Mouse (Mus musculus): ENCODE results near the gene Ccdc149.

Ccdc149 gene

DNA sequence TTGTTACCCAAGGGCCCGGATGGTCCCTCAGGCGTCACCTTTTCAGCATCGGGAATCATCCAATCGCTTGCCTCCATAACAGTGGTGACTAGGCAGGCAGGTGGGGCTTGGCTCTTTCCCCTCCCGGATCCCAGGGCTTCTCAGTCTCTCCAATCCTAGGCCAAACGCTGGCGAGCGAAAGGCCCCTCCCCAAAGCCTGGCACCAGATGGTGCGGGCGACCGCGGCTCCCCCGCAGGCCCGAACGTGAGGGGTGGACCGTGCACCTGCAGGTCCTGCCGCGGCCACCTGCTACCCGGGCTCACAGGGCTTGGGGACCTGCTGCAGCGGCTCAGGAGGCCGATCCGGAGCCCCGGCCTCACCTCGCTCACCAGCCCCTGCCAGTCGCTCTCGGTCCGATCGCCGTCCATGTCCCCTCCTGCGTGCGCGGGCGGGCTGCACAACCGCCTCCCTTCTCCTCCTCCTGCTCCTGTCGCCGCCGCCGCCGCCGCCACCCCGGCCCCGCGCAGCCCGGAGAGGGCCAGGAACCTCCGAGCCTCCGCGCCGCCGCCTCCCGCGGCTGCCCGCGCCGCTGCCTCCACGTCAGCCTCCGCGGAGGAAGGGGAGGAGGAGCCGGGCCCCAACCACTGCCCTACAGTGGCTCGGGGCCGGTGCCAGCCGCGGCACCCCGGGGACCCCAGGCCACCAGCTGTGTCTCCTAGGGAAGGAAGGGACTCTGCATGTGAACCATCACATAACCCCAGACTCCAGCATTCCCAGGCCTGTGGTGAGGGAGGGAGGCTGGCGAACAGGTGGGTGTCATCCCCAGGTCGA, at the start of gene Ccdc149:
Ccdc149 (minus strand) TSS at position 531 of the 811 bp plus-strand sequence.
- DNase-seq (ENCODE audit: low spot score in 2 of 2) = peak; percentile 4 to 20

DNA sequence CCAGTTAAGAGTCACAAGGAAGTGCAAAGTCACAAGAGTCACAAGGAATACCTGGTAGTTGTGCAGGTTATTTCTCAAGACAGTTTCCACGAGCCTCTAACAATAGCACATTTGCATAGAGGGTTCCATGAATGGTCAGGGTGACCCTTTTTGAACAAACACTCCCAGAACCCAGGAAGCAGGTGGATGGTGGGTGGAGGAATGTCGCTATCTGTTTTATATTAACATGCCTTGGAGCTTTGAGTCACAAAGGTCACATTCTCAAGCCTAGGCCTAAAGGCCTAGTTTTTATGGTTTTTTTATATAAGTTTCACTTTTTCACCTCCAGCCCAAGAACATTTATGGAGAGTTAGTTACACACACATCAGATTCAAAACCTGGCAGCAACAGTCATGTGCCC, 48.6 kb upstream of the Ccdc149 start:
- DNase-seq (ENCODE audit: low spot score in 2 of 2) = no peak

DNA sequence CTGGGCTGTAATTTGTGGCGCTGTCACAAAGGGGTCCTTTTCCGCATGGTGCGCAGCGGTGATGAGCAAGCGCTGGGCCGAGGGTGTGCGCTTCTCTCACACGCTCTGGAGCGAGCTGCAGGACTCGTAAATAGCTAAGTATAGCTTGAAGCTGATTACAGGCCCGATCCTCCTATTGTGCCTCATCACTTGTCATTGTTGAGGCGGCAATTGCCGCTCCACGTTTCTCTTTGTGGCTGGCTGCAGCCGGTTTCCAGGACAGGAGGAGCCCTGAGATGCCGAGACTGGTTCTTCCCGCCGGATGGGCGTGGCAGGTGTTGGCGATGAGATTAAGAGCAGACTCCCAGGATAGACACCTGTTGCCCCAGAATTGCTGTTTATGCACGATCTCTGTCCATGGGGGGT, 44.8 kb upstream of the Ccdc149 start:
- no peak for DNase-seq (ENCODE audit: low spot score in 2 of 2)

DNA sequence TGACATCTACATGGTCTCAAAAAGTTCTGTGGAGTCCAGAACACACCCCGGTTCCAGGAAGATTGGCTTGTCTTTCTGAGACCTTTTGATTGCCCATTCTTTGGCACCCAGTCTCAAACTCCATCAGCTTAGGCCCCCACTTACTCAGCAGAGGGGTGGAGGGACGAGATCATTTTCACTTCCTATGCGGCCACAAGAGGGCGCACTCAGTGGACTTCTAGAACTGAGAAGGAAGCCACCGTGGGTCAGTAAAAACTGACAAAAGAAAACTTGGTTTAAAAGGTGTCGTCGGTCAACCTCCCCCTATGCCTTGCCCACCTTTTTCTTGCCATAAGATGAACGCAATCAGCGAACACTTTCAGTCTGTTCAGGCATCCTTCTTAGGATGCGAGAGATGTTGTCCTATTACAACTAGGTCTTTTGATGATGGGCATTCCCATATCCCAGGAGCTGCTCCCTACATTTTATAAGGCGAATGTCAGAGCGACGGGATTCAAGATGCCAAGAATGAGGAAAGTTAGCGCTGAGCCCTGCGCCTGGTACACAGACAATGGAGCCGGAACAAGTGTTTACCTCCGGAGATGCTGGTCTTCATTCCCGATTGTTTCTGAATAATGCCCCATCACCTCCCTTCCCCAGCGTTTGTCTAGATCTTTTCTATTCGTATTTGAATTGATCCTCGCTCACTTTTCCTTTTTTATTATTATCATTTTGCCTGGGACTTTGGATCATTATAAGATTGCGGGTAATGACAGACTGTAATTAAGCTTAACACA, 44.1 kb upstream of the Ccdc149 start:
- peak; percentile 30 to 75 for DNase-seq (ENCODE audit: low spot score in 2 of 2)

DNA sequence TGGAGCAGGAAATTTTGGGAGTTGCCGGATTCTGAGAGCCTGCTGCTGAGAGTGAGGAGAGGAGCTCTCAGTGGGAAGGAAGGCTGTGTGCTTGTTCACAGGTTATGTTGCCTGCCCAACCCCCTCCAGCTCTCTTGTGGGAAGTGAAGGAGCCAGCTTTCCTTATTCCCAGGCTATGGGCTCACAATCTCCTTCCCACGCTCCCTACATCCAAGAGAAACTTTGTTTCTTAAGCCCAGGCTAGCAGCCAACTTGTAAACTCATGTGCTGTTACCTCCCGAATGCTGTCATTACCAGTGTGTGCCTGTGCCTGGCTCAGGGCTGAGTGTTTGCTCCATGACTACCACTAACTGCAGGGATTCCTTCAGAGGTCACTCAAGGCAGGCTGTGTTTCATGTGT, 39.8 kb upstream of the Ccdc149 start:
- no peak for DNase-seq (ENCODE audit: low spot score in 2 of 2)

DNA sequence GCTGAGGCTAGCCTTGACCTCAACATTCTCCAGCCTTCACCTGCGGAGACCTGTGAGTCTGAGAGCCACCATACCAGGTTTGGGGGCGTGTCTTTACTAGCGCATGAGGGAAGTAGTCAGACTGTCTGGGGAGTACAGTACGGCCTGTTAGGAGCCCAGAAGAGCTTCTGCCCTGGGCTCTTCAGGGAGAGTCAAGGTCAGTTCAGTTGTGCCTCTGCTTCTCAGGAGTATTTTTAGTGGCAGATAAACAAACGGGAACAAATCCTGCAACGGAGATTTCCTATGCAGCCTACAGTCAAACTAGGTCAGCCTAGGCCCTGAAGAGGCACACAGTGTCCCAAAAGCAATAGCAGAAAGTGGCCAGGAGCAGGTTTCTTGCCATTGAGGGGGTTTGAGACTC, 38.1 kb upstream of the Ccdc149 start:
- no peak for DNase-seq (ENCODE audit: low spot score in 2 of 2)

DNA sequence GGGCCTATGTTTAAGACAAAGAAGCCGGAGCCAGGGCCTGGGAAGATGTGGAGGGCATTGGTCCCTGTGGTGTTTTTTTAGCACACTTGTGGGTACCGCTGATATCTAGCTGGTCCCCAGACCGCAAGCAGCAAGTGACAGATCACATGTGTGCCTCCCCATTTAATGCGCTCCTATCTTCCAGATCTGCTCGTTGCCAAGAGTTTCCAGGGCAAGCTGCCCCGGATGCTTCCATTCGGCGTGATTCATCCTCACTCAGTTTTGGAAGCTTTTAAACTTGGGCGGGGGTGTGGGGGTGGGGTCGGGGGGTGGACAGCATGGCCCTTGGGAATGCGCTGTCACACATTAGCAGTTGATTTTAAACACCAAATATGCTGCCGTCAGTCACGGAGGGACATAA, 33.3 kb upstream of the Ccdc149 start:
- DNase-seq (ENCODE audit: low spot score in 2 of 2) = no peak

DNA sequence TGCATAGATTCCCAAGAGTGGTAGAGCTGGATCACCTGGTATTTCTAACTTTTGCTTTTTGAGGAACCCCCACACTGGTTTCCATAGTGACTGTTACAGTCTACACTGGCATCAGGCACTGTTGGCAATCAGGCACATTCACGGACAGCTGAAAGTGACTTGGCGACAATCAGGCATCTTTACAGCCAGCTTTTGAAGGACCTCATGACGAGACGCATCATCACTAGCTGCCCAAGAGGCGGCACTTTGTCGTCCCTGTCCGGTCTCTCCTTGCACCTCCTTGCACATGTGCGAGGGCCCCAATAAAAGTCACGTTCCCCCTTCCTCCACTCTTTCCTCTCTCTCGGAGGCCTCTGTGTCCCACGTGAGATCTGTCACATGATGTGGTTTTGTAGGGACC, 32.8 kb upstream of the Ccdc149 start:
- DNase-seq (ENCODE audit: low spot score in 2 of 2) = no peak

DNA sequence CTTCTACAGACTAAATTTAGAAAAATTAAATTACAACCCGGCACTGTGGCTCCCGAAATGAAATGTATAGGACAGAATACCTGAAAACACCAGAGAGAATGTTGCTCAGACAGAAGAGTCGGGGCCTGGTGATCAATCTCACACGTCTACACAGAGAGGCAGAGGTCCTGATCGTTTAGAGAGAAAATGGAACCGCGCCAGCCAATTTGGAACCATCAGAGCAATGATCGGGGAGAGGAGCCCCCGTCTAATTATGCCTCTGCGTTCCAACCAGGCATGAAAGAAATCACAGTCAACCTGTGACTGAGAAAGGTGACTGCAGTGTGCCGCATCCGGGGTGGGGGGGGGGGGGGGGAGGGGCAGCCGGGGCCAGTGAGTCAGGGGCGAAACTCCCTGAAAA, 24.4 kb upstream of the Ccdc149 start:
- DNase-seq (ENCODE audit: low spot score in 2 of 2) = no peak

DNA sequence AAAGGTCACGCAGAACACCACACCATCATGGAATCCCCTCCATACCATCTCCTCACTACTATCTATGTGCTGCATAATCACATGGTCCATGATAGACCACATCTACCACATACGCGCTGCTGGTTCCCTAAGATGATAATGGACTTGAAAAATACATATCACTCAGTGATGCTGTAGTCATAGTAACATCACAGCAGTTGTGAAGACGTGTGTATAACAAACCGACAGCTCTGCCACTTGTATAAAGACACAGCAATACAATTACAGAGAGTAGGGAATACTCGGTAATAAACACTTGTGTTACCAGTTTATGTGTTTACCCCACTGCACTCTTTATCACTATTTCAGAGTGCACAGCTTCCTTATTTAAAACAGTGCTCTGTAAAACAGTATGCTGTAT, 20.2 kb upstream of the Ccdc149 start:
- no peak for DNase-seq (ENCODE audit: low spot score in 2 of 2)

DNA sequence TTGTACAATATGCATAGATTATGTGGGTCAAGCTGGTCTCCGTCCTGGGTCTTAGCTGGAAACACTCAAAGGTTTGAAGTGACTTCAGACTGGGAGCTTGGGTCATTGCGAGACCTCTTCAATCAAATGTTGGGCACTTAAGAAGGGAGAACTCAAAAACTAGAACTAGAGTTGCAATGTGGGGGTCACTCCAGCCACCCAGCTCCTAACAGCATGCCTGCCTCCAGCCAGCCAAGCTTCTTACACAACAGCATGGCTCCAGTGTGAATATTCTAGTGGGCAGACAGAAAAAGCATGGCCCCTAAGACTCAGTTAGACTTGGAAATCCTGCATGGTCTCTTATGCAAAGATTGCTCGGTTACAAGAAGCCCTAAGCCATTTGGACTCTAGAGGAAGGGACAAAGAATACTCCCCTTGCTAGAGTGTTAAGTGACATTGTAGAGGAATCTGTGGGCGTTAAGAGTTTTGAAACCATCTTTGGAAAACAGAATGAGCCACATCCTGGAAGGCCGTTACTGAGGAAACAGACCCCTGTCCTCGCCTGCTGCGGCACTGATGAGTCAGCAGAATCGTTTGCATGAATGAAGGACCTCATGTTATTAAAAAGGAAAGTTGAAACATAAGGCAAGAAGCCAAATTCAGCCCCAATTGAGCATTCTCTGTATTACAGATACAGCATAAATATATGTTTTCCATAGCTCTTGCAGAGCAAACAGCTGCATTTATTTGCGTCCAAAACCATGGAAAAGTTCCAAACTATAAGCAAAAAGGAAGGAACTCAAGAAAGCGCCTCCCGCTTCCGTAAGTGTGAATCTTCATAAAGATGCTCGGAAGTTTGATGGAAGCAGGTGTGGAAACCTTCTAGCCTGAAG, 16.5 kb upstream of the Ccdc149 start:
- no peak for DNase-seq (ENCODE audit: low spot score in 2 of 2)

DNA sequence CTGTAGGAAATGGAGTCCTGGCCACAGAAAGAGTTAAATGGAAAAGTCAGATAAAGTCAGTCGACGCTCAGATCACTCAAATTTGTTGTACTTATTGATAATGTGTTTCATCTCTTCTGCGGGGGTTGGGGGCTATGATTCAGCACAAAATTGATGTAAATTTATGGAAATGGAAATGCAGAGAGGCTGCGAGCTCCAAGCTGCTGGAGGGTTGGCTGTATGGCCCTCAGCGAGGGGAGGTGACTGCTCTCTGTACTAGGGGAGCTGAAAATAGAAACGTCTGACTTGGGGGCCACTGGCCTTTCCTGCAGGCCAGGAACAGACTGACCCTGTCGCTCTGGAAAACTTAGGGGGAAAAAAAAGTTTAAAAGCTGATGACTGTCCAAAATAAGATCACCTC, 5.5 kb upstream of the Ccdc149 start:
- DNase-seq (ENCODE audit: low spot score in 2 of 2) = no peak

DNA sequence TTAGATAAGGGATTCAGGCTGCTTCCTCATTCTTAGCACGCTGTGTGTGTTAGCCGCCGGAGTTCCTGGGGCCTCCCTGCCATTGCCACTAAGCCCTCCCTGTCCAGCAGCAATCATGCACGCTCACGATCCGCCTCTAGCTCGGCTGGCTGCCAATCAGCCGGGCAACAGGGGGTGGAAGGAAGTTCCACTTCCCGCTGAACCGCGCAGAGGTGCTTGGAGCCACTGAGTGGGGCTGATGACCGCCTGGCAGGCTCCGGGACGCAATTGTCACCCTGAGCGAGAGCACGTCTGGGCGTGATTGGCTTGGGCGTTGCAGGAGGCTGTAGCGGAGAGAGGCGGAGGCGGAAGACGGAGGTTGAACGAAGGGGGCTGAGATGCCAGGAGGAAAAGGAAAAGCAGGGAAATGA, 5.0 kb upstream of the Ccdc149 start:
- peak; percentile 19 to 67 for DNase-seq (ENCODE audit: low spot score in 2 of 2)

DNA sequence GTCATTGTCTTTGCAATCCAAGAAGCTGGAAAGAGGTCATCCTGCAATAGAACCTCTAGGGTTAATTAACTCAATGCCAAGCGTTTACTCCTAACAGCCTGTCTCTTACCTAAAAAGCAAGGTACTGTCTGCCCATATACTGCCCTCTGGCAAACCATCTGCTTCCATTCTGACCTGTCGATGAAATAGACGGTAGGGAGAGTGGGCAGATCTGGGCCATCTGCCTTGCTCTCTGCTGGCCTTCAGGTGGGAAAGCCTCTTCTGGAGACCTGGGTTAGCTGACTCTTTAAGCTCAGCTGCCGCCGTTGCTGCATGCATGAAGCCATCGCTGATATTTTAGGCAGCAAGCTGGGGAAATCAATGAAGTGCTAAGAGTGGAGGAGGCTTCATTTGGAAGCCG, 2.7 kb upstream of the Ccdc149 start:
- DNase-seq (ENCODE audit: low spot score in 2 of 2) = no peak

DNA sequence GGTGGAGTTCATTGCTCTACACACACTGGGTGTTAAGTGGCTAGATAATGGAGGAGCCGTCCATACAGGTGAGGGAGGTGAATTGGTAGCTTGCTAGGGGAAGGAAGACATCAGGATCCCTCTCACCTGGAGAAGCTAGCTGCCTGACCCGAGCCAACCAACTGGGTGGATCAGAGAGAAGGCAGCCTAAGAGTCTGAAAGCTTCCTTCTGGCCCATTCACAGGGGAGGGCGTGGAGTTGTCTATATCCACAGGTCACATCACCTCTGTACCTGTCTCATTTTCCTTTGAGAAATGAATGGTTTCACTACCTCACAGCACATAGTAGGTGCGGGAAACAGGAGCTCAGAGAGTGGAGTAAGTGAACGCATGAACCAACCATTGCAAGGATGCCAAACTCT, 770 bp downstream of the Ccdc149 start:
- no peak for DNase-seq (ENCODE audit: low spot score in 2 of 2)

DNA sequence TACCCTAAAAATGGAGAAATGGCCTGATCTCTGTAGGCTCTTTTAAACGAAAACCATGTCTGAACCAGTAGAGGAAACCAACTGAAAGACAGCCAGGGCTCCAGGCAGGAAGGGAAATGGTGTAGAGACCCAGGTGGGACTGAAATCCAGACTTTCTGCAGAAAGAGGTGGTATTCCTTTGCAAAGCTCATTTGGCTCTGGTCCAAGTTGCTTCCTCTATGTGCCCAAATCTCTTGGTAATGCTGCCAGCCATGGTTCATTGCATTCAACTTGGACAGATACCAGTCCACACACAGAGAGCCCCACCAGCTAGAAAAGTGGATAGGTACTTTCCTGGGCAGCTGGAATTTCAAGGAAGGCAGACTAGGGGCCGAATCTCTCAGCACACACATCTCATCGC, 3.5 kb downstream of the Ccdc149 start:
- DNase-seq (ENCODE audit: low spot score in 2 of 2) = no peak

DNA sequence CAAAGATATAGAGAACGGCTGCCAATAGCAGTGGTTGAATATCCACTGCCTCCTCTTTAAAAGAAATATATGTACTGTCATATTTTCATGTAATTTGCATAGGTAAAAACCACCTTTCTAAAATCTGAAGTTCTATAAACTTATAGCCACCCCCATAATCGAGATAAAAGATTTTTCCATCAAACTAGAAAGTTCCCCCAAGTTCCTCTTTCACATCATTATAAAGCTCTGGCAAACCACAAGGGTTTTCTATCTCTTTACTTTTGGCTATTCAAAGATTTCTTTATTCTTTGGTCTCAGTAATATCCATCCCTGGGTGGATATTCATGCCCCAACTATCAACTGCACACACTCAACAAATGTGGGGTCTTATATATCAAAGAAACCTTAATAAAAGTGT, 8.9 kb downstream of the Ccdc149 start:
- DNase-seq (ENCODE audit: low spot score in 2 of 2) = no peak

DNA sequence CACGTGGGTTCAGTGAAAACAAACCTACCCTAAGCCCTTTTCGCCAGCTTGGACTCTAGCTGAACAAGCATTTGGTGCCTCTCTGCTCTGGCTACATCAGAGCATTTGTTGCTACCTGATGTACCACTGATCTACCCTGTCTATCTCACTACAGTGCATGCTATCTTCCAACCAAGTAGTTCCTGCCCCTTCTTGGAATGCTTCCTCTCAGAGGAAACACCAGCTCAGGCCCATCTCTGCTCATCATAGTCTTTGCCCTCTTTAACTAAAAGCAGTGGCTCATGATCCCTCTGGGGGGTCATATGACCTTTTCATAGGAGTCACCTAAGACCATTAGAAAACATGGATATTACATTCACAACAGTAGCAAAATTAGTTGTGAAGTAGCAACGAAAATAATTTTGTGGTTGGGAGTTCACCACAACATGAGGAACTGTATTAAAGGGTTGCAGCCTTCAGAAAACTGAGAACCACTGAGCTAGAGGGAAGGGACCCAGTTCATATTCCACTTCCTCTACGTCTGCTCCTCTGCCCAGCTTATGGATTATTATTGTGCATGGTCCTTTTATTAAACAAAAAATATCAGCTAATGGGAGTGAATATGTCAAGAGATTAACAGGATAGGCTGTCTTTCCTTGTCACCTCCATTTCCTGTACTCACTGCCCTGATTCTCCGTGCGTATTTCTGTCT, 9.7 kb downstream of the Ccdc149 start:
- no peak for DNase-seq (ENCODE audit: low spot score in 2 of 2)

DNA sequence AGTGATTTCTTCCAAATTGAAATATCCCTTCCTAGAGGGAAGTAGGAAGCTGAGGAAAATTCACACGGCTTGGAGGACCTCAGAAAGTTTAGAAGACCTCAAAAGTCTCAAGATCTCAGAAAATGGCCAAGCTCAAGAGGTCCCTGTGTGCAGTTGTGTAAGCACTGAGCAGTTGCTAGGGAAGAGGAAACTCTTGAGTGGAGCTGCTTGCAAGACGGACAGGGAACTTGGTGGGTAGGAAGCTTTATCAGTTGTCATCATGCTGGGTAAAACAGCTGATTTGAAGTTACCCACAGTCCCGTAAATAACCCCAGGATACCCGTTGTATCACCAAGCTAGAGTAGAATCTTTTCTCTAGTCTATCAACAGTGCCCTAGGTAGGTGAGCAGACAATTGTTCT, 12.0 kb downstream of the Ccdc149 start:
- DNase-seq (ENCODE audit: low spot score in 2 of 2) = no peak

DNA sequence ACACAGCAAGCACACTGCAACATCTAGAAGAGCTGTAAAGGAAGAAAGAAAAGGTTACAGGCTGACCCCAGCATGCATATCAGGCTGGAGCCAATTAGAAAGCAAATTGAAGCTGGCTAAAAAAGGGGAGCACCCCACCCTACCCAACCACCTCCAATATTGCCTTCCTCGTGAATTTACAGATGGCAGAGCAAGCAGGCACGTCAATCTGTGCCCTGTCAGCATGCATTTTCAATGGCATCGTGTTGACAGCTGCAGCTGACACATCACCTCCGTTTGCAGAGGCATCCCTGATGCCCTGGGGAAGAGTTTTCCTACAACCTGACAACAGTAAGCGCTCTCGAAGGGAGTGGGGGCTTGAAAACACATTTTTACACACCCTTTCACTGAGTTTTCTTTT, 14.2 kb downstream of the Ccdc149 start:
- DNase-seq (ENCODE audit: low spot score in 2 of 2) = no peak

DNA sequence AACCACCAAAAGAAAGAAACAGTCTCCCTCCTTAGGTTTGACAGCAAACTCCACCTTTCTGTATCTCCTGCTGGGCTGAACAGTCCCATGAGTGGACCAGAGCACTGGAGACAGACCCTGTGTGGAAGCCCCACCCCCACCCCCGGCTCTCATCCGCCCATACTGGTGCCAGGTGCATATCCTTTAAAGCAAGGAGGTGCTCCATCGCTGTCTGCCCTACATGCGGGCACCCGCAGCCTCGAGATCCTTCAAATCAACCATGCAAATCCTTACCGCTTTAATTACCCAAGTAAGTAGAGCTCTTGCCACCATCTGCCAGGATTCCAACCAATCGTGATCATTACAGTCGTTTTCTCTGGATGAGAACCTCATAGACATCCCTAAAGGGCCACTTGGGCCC, 20.5 kb downstream of the Ccdc149 start:
- DNase-seq (ENCODE audit: low spot score in 2 of 2) = no peak

DNA sequence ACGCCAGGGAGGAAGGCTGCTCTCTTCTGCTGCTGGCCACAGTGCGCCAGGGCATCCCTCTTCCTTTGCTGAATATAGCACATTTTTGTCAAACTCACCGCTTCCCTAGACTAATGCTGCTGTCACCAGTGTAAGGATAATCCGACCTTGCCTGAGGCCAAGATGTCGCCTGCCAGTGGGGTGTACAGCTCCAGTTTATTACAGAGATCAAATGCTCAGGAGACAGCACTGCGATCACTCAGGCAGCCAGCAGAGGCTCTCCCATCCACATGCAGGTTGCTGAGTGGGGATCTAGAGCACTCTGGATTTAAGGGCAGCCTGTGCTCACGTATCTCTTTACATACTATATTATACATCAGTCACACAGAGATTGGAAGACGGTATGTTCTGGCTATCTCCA, 22.1 kb downstream of the Ccdc149 start:
- DNase-seq (ENCODE audit: low spot score in 2 of 2) = no peak
